Mouse (Mus musculus) heart, embryonic 14.5 days (tissue): ENCODE measurements around the gene Ssh3. TPM values are rescaled to one million over a fixed set of nuclear protein-coding genes. Genes with fewer than 3 reads are reported as not detected.

ENCODE experiments used
- ATAC-seq: fragments of 200-750 bp; cut with Nextera tagmentation; 2 replicates; pipeline ENCODE4 v1.8.0; 2017; ENCODE audit warnings: low read depth, moderate TSS enrichment; ENCODE audit not compliant: insufficient number of reproducible peaks, insufficient read depth, low FRiP score
- H3K27ac ChIP-seq, 2 experiments: fragments of 200-500 bp in 1 of 2; fragments of 300-500 bp in 1 of 2; sonication (generic) in 1 of 2; replicated peaks in 1 of 2; 2 replicates each; pipeline ENCODE4 v1.5.1; 2012 to 2014; ENCODE audit warnings: low read depth in 2 of 2, low read length in 2 of 2, control low read depth in 1 of 2, mild to moderate bottlenecking in 1 of 2, mixed read lengths in 1 of 2; ENCODE audit not compliant: control insufficient read depth in 1 of 2, insufficient read depth in 1 of 2
- H3K27me3 ChIP-seq: fragments of 300-500 bp; sonication (generic); 2 replicates; pipeline ENCODE4 v1.6.1; 2014; ENCODE audit warnings: mild to moderate bottlenecking, low read length, control low read depth; ENCODE audit not compliant: control insufficient read depth, insufficient read depth
- H3K36me3 ChIP-seq: fragments of 300-500 bp; sonication (generic); 2 replicates; pipeline ENCODE4 v1.6.1; 2014; ENCODE audit warnings: mild to moderate bottlenecking, control low read depth, low read length, mixed read lengths; ENCODE audit not compliant: control insufficient read depth, insufficient read depth
- H3K4me1 ChIP-seq, 2 experiments: fragments of 200-500 bp in 1 of 2; fragments of 300-500 bp in 1 of 2; sonication (generic) in 1 of 2; 2 replicates each; pipeline ENCODE4 v1.6.1; 2012 to 2014; ENCODE audit warnings: low read length in 2 of 2, control low read depth in 1 of 2, mixed read lengths in 1 of 2; ENCODE audit not compliant: control insufficient read depth in 2 of 2, insufficient read depth in 2 of 2
- H3K4me2 ChIP-seq: fragments of 300-500 bp; sonication (generic); 2 replicates; pipeline ENCODE4 v1.6.1; 2014; ENCODE audit warnings: mild to moderate bottlenecking, low read length
- H3K4me3 ChIP-seq, 2 experiments: fragments of 200-500 bp in 1 of 2; fragments of 300-500 bp in 1 of 2; sonication (generic) in 1 of 2; 2 replicates each; pipeline ENCODE4 v1.5.1; 2012 to 2014; ENCODE audit warnings: low read length in 2 of 2, mild to moderate bottlenecking in 2 of 2, control low read depth in 1 of 2, low read depth in 1 of 2, moderate library complexity in 1 of 2; ENCODE audit not compliant: control insufficient read depth in 1 of 2, insufficient read depth in 1 of 2
- H3K9ac ChIP-seq: fragments of 300-500 bp; sonication (generic); 2 replicates; pipeline ENCODE4 v1.6.1; 2014; ENCODE audit warnings: mild to moderate bottlenecking, low read length
- H3K9me3 ChIP-seq: fragments of 300-500 bp; sonication (generic); 2 replicates; pipeline ENCODE4 v1.6.1; 2016; ENCODE audit warnings: low read length, control low read depth; ENCODE audit not compliant: control insufficient read depth
- WGBS: fragments of 180-500 bp; shearing (Covaris S2); extraction: QIAGEN DNeasy Blood & Tissue Kit; methylation state at CpG from one replicate; pipeline ENCODE4 v1.1.7; 2014; 5-methylcytosine and 5-hydroxymethylcytosine counted together
- polyA plus RNA-seq: library from polyadenylated mRNA; unstranded; fragments of >200 nt; fragmentation: Nextera tagmentation; extraction: Ambion mirVana; gene quantifications from 2 replicates; pipeline ENCODE4 v1.2.1, GENCODE M21; 2014

Ssh3 gene
- polyA plus RNA-seq, 1 experiment from 2014 or later = 8.0 TPM

GRCm38 (mm10) chr19:4242416-4242815 is 26.6 kb downstream of the Ssh3 start:
- Histone ChIP-seq H3K27ac (no peak overlapping the region), H3K4me2 (no peak overlapping the region), H3K9ac (no peak overlapping the region), H3K4me3 (no peak overlapping the region), H3K36me3 (no peaks in the 10 kb centered on the region), H3K9me3 (no peaks in the 10 kb centered on the region), H3K27me3 (no peaks in the 10 kb centered on the region), H3K4me1 (no peaks in the 10 kb centered on the region)
- ATAC-seq = no peak
- WGBS = 65% methylated on average over 3 of the region's 3 CpGs

- H3K4me3 ChIP-seq = no peak overlapping the region
- no peaks in the 10 kb centered on the region for H3K36me3 ChIP-seq
- H3K27me3 ChIP-seq = no peaks in the 10 kb centered on the region
- no peak overlapping the region for H3K4me2 ChIP-seq
- ATAC-seq = no peak
- no peaks in the 10 kb centered on the region for H3K9me3 ChIP-seq
- no peaks in the 10 kb centered on the region for H3K4me1 ChIP-seq
- no peak overlapping the region for H3K27ac ChIP-seq
- no peak overlapping the region for H3K9ac ChIP-seq
- 62% methylated on average over 8 of the region's 8 CpGs for WGBS
These were observed 28.7 kb downstream of the Ssh3 start for GRCm38 (mm10) chr19:4240247-4240668.

GRCm38 (mm10) chr19:4234548-4234947 is 34.4 kb downstream of the Ssh3 start:
- Histone ChIP-seq H3K4me2 (no peak overlapping the region), H3K27ac (no peak overlapping the region)

GRCm38 (mm10) chr19:4232651-4233050 is 36.3 kb downstream of the Ssh3 start:
- Histone ChIP-seq H3K4me2 (peak overlapping the region; percentile 68), H3K4me3 (no peak overlapping the region; a peak in 1 of 4 replicates), H3K27ac (peak overlapping the region in 1 of 2 experiments; percentile 73; a peak in 2 of 4 replicates), H3K4me1 (peaks cover 4 to 5% of the 10 kb centered on the region in 2 experiments), H3K27me3 (peaks cover 9% of the 10 kb centered on the region), H3K9ac (peak overlapping the region; percentile 73; the same call in 1 of the 2 replicates), H3K36me3 (no peaks in the 10 kb centered on the region), H3K9me3 (no peaks in the 10 kb centered on the region)
- WGBS = 76% methylated on average over 7 of the region's 7 CpGs
- no peak for ATAC-seq

More at GRCm38 (mm10) chr19:4234548-4234947, 34.4 kb downstream of the Ssh3 start:
- Histone ChIP-seq H3K36me3 (no peaks in the 10 kb centered on the region), H3K27me3 (peaks cover 1% of the 10 kb centered on the region), H3K4me3 (no peak overlapping the region), H3K9ac (no peak overlapping the region), H3K9me3 (no peaks in the 10 kb centered on the region), H3K4me1 (peaks cover 4 to 5% of the 10 kb centered on the region in 2 experiments)
- WGBS = 75% methylated on average over 4 of the region's 4 CpGs
- no peak for ATAC-seq

- Histone ChIP-seq H3K27ac (peak overlapping the region; percentile 73 to 85), H3K4me2 (peak overlapping the region; percentile 68), H3K9me3 (no peaks in the 10 kb centered on the region), H3K9ac (peak overlapping the region; percentile 73), H3K4me3 (peak overlapping the region; percentile 53 to 77), H3K4me1 (peaks cover 4 to 5% of the 10 kb centered on the region in 2 experiments), H3K36me3 (no peaks in the 10 kb centered on the region), H3K27me3 (peaks cover 9% of the 10 kb centered on the region)
- WGBS = 18% methylated on average over 2 of the region's 2 CpGs
- ATAC-seq = no peak
These were observed 36.8 kb downstream of the Ssh3 start for GRCm38 (mm10) chr19:4232186-4232572.

GRCm38 (mm10) chr19:4231253-4232185 is 37.5 kb downstream of the Ssh3 start, which contains the start of gene Pold4:
Gene Pold4, plus strand, starts transcription at chr19:4231899.
- WGBS = 7% methylated on average over 26 of the region's 26 CpGs
- peak within 1 kb of the TSS; percentile 68 for H3K4me2 ChIP-seq
- H3K9me3 ChIP-seq = no peaks in the 10 kb centered on the region
- H3K9ac ChIP-seq = peak within 1 kb of the TSS; percentile 73
- peak; percentile 84 for ATAC-seq
- H3K4me1 ChIP-seq = peaks cover 4 to 5% of the 10 kb centered on the region in 2 experiments
- peak within 1 kb of the TSS; percentile 73 to 85 for H3K27ac ChIP-seq
- H3K27me3 ChIP-seq = peaks cover 13% of the 10 kb centered on the region
- H3K36me3 ChIP-seq = no peaks in the 10 kb centered on the region
- H3K4me3 ChIP-seq = peak within 1 kb of the TSS; percentile 53 to 77

GRCm38 (mm10) chr19:4230415-4230814 is 38.6 kb downstream of the Ssh3 start:
- Histone ChIP-seq H3K4me3 (no peak overlapping the region), H3K9me3 (no peaks in the 10 kb centered on the region), H3K27me3 (peaks cover 13% of the 10 kb centered on the region), H3K36me3 (no peaks in the 10 kb centered on the region), H3K4me2 (no peak overlapping the region), H3K4me1 (peaks cover 4 to 5% of the 10 kb centered on the region in 2 experiments), H3K9ac (no peak overlapping the region), H3K27ac (no peak overlapping the region; a peak in 1 of 4 replicates)
- 56% methylated on average over 8 of the region's 8 CpGs for WGBS
- no peak for ATAC-seq
